Mouse (Mus musculus) cerebellum, adult 2 months (tissue): ENCODE data around the gene Vps8.

Experiments
- CTCF ChIP-seq: fragments of 200-500 bp; IDR thresholded peaks from 2 replicates; pipeline ENCODE4 v1.5.1; 2011; ENCODE audit warnings: low read depth, mild to moderate bottlenecking, control low read depth, low read length, moderate library complexity, borderline replicate concordance; ENCODE audit not compliant: insufficient read depth
- POLR2A ChIP-seq: fragments of 200-500 bp; IDR thresholded peaks from 2 replicates; pipeline ENCODE4 v1.6.1; 2011; ENCODE audit warnings: low read length, control low read depth, borderline replicate concordance; ENCODE audit not compliant: insufficient read depth

GRCm38 (mm10) chr16:21376949-21377604 lies 45.8 kb upstream of the Vps8 start:
- TF ChIP-seq POLR2A (no peak), CTCF (no peak)
